Mouse (Mus musculus) MEL (cell line): ENCODE measurements around the gene Ak3.

Experiments used
- CTCF ChIP-seq, 3 experiments: IDR thresholded peaks in 2 of 3; conservative IDR thresholded peaks in 1 of 3; 2 replicates each; pipeline ENCODE4 v1.5.1; 2011 to 2012; ENCODE audit warnings: low read length in 3 of 3, low read depth in 2 of 3, mild to moderate bottlenecking in 2 of 3, improper control_type of control experiment in 1 of 3, inconsistent platforms in 1 of 3, mixed read lengths in 1 of 3, moderate library complexity in 1 of 3; ENCODE audit not compliant: control insufficient read depth in 1 of 3, insufficient read depth in 1 of 3, poor library complexity in 1 of 3, severe bottlenecking in 1 of 3
- GABPA ChIP-seq: IDR thresholded peaks from 2 replicates; pipeline ENCODE4 v1.6.1; 2012; ENCODE audit warnings: low read depth, mild to moderate bottlenecking, inconsistent platforms, low read length, improper control_type of control experiment, moderate library complexity
- GATA1 ChIP-seq: IDR thresholded peaks from 2 replicates; pipeline ENCODE4 v1.6.1; 2011; ENCODE audit warnings: low read depth, low read length, improper control_type of control experiment
- KAT2A ChIP-seq: conservative IDR thresholded peaks from 2 replicates; pipeline ENCODE4 v1.6.1; 2012; ENCODE audit warnings: low read depth, low read length, improper control_type of control experiment, inconsistent platforms
- MAFK ChIP-seq: IDR thresholded peaks from 2 replicates; pipeline ENCODE4 v1.6.1; 2011; ENCODE audit warnings: low read depth, mild to moderate bottlenecking, low read length, improper control_type of control experiment, borderline replicate concordance
- MAX ChIP-seq: IDR thresholded peaks from 2 replicates; pipeline ENCODE4 v1.6.1; 2011; ENCODE audit warnings: low read length, improper control_type of control experiment
- POLR2A ChIP-seq, 2 experiments: IDR thresholded peaks; 2 replicates each; pipeline ENCODE4 v1.6.1; 2011 to 2012; ENCODE audit warnings: low read length in 2 of 2, mild to moderate bottlenecking in 2 of 2, control low read depth in 1 of 2, improper control_type of control experiment in 1 of 2, low read depth in 1 of 2, moderate library complexity in 1 of 2; ENCODE audit not compliant: control insufficient read depth in 1 of 2, insufficient read depth in 1 of 2, poor library complexity in 1 of 2
- POLR2AphosphoS2 ChIP-seq: IDR thresholded peaks from 2 replicates; pipeline ENCODE4 v1.6.1; 2011; ENCODE audit warnings: low read length, improper control_type of control experiment
- POLR2AphosphoS5 ChIP-seq: IDR thresholded peaks from 2 replicates; pipeline ENCODE4 v1.6.1; 2012; ENCODE audit warnings: low read depth, borderline replicate concordance, mild to moderate bottlenecking, inconsistent platforms, low read length, moderate library complexity, mixed read lengths
- TAL1 ChIP-seq: IDR thresholded peaks from 2 replicates; pipeline ENCODE4 v1.6.1; 2012; ENCODE audit warnings: mild to moderate bottlenecking, inconsistent platforms, low read length, moderate library complexity, mixed read lengths
- TCF12 ChIP-seq: IDR thresholded peaks from 2 replicates; pipeline ENCODE4 v1.6.1; 2014; ENCODE audit warnings: low read depth, mild to moderate bottlenecking, inconsistent platforms, low read length, improper control_type of control experiment, moderate library complexity
- UBTF ChIP-seq: IDR thresholded peaks from 2 replicates; pipeline ENCODE4 v1.6.1; 2012; ENCODE audit warnings: low read depth, mild to moderate bottlenecking, inconsistent platforms, low read length, improper control_type of control experiment, moderate library complexity, borderline replicate concordance; ENCODE audit not compliant: insufficient read depth
- ZMIZ1 ChIP-seq: IDR thresholded peaks from 2 replicates; pipeline ENCODE4 v1.6.1; 2012; ENCODE audit warnings: low read depth, mild to moderate bottlenecking, inconsistent platforms, low read length, improper control_type of control experiment, moderate library complexity
- ZNF384 ChIP-seq: IDR thresholded peaks from 2 replicates; pipeline ENCODE4 v1.6.1; 2012; ENCODE audit warnings: low read depth, mild to moderate bottlenecking, inconsistent platforms, low read length, improper control_type of control experiment

GRCm38 (mm10) chr19:29092194-29092593, 44.4 kb upstream of the Ak3 start:
- TF ChIP-seq GATA1 (no peak), POLR2A (IDR thresholded peaks at IDR 0.05; ENCODE audit: control insufficient read depth in 1 of 2, insufficient read depth in 1 of 2, low read depth in 1 of 2, low read length in 2 of 2, poor library complexity in 1 of 2) (no peak), CTCF (IDR thresholded peaks at IDR 0.05 in 2 of 3, conservative IDR thresholded peaks at IDR 0.05 in 1 of 3; ENCODE audit: control insufficient read depth in 1 of 3, insufficient read depth in 1 of 3, low read depth in 2 of 3, low read length in 3 of 3, poor library complexity in 1 of 3, severe bottlenecking in 1 of 3) (no peak), GABPA (no peak), TAL1 (no peak), ZNF384 (no peak), POLR2AphosphoS5 (no peak), KAT2A (no peak), ZMIZ1 (no peak), UBTF (no peak), POLR2AphosphoS2 (no peak), TCF12 (no peak), MAX (no peak), MAFK (no peak)
